Mouse (Mus musculus): ENCODE measurements around the gene Cpsf6.

DNA sequence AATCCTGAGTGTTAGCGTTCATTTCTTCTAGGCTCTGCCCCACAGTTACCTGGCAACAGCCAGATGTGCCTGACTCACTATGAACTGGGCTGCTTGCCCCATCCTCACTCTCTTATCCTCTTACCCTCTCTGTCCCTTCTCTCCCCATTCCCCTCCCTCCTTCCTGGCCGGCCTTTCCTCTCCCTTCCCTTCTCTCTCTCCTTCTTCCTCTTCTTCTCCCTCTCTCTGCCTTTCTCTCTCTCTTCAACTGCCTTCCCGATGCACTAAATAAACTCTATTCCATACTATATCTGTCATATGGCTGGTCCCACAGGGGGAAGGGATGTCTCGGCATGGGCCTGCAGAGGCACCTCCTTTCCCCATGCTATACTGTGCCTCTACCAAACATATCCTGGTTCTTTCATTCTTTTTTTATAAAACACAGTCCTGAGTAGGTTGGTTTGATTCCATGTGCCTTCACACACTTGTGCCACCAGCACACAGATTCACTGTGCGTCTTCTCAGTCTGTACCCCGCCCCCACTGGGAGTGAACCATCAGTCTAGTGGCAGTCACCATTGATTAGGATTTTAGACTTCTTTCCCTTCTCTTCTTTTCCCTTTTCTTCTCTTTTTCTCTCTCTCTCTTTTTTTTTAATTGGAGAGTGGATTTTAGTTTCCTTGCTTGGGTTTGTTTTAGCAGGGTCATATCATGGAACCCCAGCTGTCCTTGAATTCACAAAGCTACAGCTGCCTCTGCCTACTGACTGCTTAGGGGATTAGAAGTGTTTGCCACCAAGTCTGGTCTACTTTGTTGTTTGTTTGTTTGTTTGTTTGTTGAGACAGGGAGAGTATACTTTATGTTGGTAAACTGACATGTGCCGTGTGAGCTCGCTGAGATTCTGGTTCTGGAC, 27.3 kb upstream of the Cpsf6 start:
- TF ChIP-seq CTCF (conservative IDR thresholded peaks at IDR 0.05; ENCODE audit: insufficient read depth, insufficient read length, low read depth, low read length): no peak
- TF ChIP-seq POLR2A (IDR thresholded peaks at IDR 0.05; ENCODE audit: low read depth, low read length): no peak

Data from kidney, adult 2 months (tissue).